Mouse (Mus musculus) ES-E14 (cell line): ENCODE data around the gene Nfkbia. TPM values are rescaled to one million over a fixed set of nuclear protein-coding genes. Genes with fewer than 3 reads are reported as not detected.

Experiments
- DNase-seq: peaks from one replicate; pipeline ENCODE4 v3.0.0-alpha.2; 2013; ENCODE audit warnings: low read depth, low spot score
- H3K27ac ChIP-seq: 2 replicates; pipeline ENCODE4 v1.5.1; 2012; ENCODE audit warnings: low read depth, mild to moderate bottlenecking, low read length, moderate library complexity, mixed read lengths; ENCODE audit not compliant: poor library complexity, insufficient read depth, severe bottlenecking
- H3K36me3 ChIP-seq: 2 replicates; pipeline ENCODE4 v1.6.1; 2012; ENCODE audit warnings: mild to moderate bottlenecking, low read length, moderate library complexity, mixed read lengths; ENCODE audit not compliant: control insufficient read depth, poor library complexity, insufficient read depth, severe bottlenecking
- H3K4me1 ChIP-seq, 2 experiments: fragments of 150-350 bp in 1 of 2; sonication (generic) in 1 of 2; 2 replicates each; pipeline ENCODE4 v1.6.1; 2012; ENCODE audit warnings: low read length in 2 of 2, mild to moderate bottlenecking in 1 of 2, mixed read lengths in 1 of 2; ENCODE audit not compliant: control insufficient read depth in 2 of 2, insufficient read depth in 2 of 2, poor library complexity in 1 of 2
- H3K4me3 ChIP-seq, 2 experiments: fragments of 150-350 bp in 1 of 2; sonication (generic) in 1 of 2; 2 replicates each; pipeline ENCODE4 v1.5.1; 2012; ENCODE audit warnings: low read length in 2 of 2, low read depth in 1 of 2, mild to moderate bottlenecking in 1 of 2, mixed read lengths in 1 of 2; ENCODE audit not compliant: insufficient read depth in 1 of 2, poor library complexity in 1 of 2, severe bottlenecking in 1 of 2
- H3K9ac ChIP-seq: 2 replicates; pipeline ENCODE4 v1.6.1; 2012; ENCODE audit warnings: low read depth, mild to moderate bottlenecking, low read length, mixed read lengths; ENCODE audit not compliant: poor library complexity, insufficient read depth, severe bottlenecking
- H3K9me3 ChIP-seq: fragments of 150-350 bp; sonication (generic); 2 replicates; pipeline ENCODE4 v1.6.1; 2012; ENCODE audit warnings: low read depth, mild to moderate bottlenecking, low read length; ENCODE audit not compliant: control insufficient read depth, insufficient read depth
- CHD2 ChIP-seq: IDR thresholded peaks from 2 replicates; pipeline ENCODE4 v1.6.1; 2014; ENCODE audit warnings: mild to moderate bottlenecking, low read depth, low read length, inconsistent platforms
- HCFC1 ChIP-seq: IDR thresholded peaks from 2 replicates; pipeline ENCODE4 v1.6.1; 2012; ENCODE audit warnings: low read length, inconsistent platforms, borderline replicate concordance; ENCODE audit not compliant: insufficient read depth
- MAFK ChIP-seq: IDR thresholded peaks from 2 replicates; pipeline ENCODE4 v1.6.1; 2014; ENCODE audit warnings: mild to moderate bottlenecking, low read depth, low read length, inconsistent platforms; ENCODE audit not compliant: insufficient read depth
- ZC3H11A ChIP-seq: IDR thresholded peaks from 2 replicates; pipeline ENCODE4 v1.6.1; 2012; ENCODE audit warnings: low read depth, mild to moderate bottlenecking, inconsistent platforms, low read length, borderline replicate concordance
- ZNF384 ChIP-seq: IDR thresholded peaks from 2 replicates; pipeline ENCODE4 v1.6.1; 2012; ENCODE audit warnings: low read depth, low read length, inconsistent platforms
- in situ Hi-C, 2 experiments: fragments of 600-800 bp; cut with MboI; formaldehyde crosslinking; loops; one replicate each; pipeline ENCODE4 v1.15.1; 2025; ENCODE audit warnings: low sequenced_read_pairs in 2 of 2, inconsistent platforms in 1 of 2; ENCODE audit not compliant: unreplicated experiment in 2 of 2
- total RNA-seq: library from RNA; depleted of rRNA; stranded (reverse); fragments of 300-350 nt; gene quantifications from 2 replicates; pipeline ENCODE4 v1.2.3, GENCODE M21; 2012

Gene Nfkbia
- total RNA-seq, 1 experiment = 30.6 TPM

GRCm38 (mm10) chr12:55466088-55466701 lies 26.3 kb downstream of the Nfkbia start:
- no peaks in the 10 kb centered on the region for H3K36me3 ChIP-seq
- in situ Hi-C loops = no loop called here
- no peak overlapping the region for H3K4me3 ChIP-seq
- TF ChIP-seq HCFC1 = no peak
- no peak for TF ChIP-seq CHD2
- no peak for TF ChIP-seq ZC3H11A
- TF ChIP-seq ZNF384 = no peak
- no peak for TF ChIP-seq MAFK
- H3K9me3 ChIP-seq = no peaks in the 10 kb centered on the region
- H3K9ac ChIP-seq = no peak overlapping the region
- H3K27ac ChIP-seq = no peak overlapping the region
- peaks cover 3 to 32% of the 10 kb centered on the region in 2 experiments; a peak in 3 of 4 replicates for H3K4me1 ChIP-seq
- no peak for DNase-seq

GRCm38 (mm10) chr12:55465401-55465983 lies 27.0 kb downstream of the Nfkbia start:
- Histone ChIP-seq H3K9me3 (no peaks in the 10 kb centered on the region), H3K4me3 (no peak overlapping the region), H3K36me3 (no peaks in the 10 kb centered on the region), H3K4me1 (peaks cover 0 to 29% of the 10 kb centered on the region in 2 experiments; a peak in 3 of 4 replicates), H3K27ac (no peak overlapping the region), H3K9ac (no peak overlapping the region)
- no peak for DNase-seq
- in situ Hi-C loops = no loop called here
- TF ChIP-seq MAFK (no peak), ZNF384 (no peak), HCFC1 (no peak), CHD2 (no peak), ZC3H11A (no peak)

- Histone ChIP-seq H3K4me3 (no peak overlapping the region), H3K9me3 (no peaks in the 10 kb centered on the region), H3K27ac (no peak overlapping the region), H3K9ac (no peak overlapping the region), H3K36me3 (no peaks in the 10 kb centered on the region), H3K4me1 (peaks cover 0 to 27% of the 10 kb centered on the region in 2 experiments; a peak in 3 of 4 replicates)
- TF ChIP-seq MAFK (no peak), CHD2 (no peak), HCFC1 (no peak), ZC3H11A (no peak), ZNF384 (no peak)
- DNase-seq = no peak
- in situ Hi-C loops = no loop called here
These were observed 27.5 kb downstream of the Nfkbia start for GRCm38 (mm10) chr12:55464846-55465361.

GRCm38 (mm10) chr12:55463992-55464845 lies 28.2 kb downstream of the Nfkbia start:
- Histone ChIP-seq H3K4me3 (no peak overlapping the region), H3K9ac (no peak overlapping the region), H3K27ac (no peak overlapping the region), H3K9me3 (no peaks in the 10 kb centered on the region), H3K4me1 (peaks cover 0 to 27% of the 10 kb centered on the region in 2 experiments; a peak in 3 of 4 replicates), H3K36me3 (no peaks in the 10 kb centered on the region)
- in situ Hi-C loops = no loop called here
- no peak for DNase-seq
- TF ChIP-seq HCFC1 = no peak
- no peak for TF ChIP-seq MAFK
- TF ChIP-seq ZC3H11A = no peak
- no peak for TF ChIP-seq CHD2
- no peak for TF ChIP-seq ZNF384
